Mouse (Mus musculus) cerebellum, postnatal 36 days (tissue): Measurements from ENCODE around the gene Gm11627.
"Not testable (repeated sequence)": the region's sequence is repeated elsewhere in the genome, so short reads cannot be mapped to it uniquely, and the experiment has no call there.

Experiments used
- DNase-seq, 2 experiments: peaks; one replicate each; pipeline ENCODE4 v3.0.0; 2021 to 2022; ENCODE audit warnings: mixed read lengths in 2 of 2

Gm11627 gene

GRCm38 (mm10) chr11:102558704-102559103 is 20.6 kb downstream of the Gm11627 start:
- DNase-seq = no peak

GRCm38 (mm10) chr11:102557386-102557785 is 21.9 kb downstream of the Gm11627 start:
- DNase-seq = no peak

- no peak for DNase-seq
Measured at GRCm38 (mm10) chr11:102556716-102557074, 22.6 kb downstream of the Gm11627 start.

- DNase-seq = peak; percentile 90 to 92
Measured at GRCm38 (mm10) chr11:102556031-102556715, 23.1 kb downstream of the Gm11627 start, which contains the start of gene Gpatch8. Gene Gpatch8, minus strand, starts transcription at chr11:102556392.

- no peak for DNase-seq
Measured at GRCm38 (mm10) chr11:102555400-102556030, 23.7 kb downstream of the Gm11627 start.

GRCm38 (mm10) chr11:102552051-102552450 is 27.2 kb downstream of the Gm11627 start:
- no peak for DNase-seq

GRCm38 (mm10) chr11:102551176-102551575 is 28.1 kb downstream of the Gm11627 start:
- DNase-seq = no peak

- no peak for DNase-seq
Measured at GRCm38 (mm10) chr11:102541471-102541870, 37.8 kb downstream of the Gm11627 start.

- not testable (repeated sequence) for DNase-seq
Measured at GRCm38 (mm10) chr11:102540286-102540685, 39.0 kb downstream of the Gm11627 start.

- no peak for DNase-seq
Measured at GRCm38 (mm10) chr11:102539690-102540089, 39.6 kb downstream of the Gm11627 start.

- no peak for DNase-seq
Measured at GRCm38 (mm10) chr11:102536210-102536609, 43.1 kb downstream of the Gm11627 start.

- DNase-seq = no peak
Measured at GRCm38 (mm10) chr11:102534078-102534477, 45.2 kb downstream of the Gm11627 start.

- DNase-seq = no peak
Measured at GRCm38 (mm10) chr11:102531425-102531824, 47.8 kb downstream of the Gm11627 start.
